Mouse (Mus musculus): Measurements from ENCODE around the gene Myo1b. TPM values are rescaled to one million over a fixed set of nuclear protein-coding genes. Genes with fewer than 3 reads are reported as not detected.
A peak's percentile ranks its signal among the peaks of the same experiment; 100 is the strongest.

Gene Myo1b
- total and polyA plus RNA-seq, 3 experiments, result not detected

DNA sequence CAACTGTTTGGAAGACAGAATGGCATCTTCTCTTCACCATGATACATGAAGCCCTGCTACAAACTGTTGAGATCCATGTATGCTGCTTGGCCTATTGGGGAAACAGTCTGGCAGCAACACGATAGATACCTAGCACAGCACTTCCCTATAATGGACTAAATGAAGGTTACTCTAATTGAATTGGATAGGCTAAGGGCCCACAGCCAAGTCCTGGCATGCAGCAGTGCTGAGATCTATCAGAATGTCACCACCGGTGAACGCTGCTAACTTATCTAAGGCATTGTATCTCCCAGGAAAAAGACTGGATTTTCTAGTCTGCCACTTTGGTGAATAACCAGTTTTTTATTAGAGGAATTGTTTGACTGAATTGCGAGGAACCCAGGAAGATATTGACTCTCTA, 31.2 kb upstream of the Myo1b start (continued):
- no peak for TF ChIP-seq JUND (IDR thresholded peaks at IDR 0.05; ENCODE audit: low read depth, low read length)

DNA sequence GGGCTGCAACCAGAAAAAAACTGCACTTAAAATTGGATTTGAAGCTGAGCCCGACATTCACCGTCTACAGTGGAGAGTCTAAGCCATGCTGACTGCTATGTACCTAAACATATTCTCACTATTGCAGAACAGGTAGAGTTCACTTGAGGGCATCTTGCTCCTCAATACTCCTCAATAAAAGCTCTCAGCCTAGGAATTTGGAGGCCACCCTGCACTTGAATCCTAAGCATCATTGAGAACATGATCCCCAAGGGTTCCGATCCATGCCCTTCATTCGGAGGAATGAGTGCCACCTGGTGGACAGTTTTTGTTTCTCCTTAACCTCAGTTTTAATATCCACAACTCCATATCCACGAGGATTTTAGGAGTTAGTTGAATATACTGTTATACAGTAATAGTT, 28.9 kb upstream of the Myo1b start:
- H3K9me3 ChIP-seq (replicated peaks; ENCODE audit: insufficient read depth, low read length), result no peaks in the 10 kb centered on the region
- DNase-seq (ENCODE audit: low read depth, low spot score), result peak; percentile 43
- H3K36me3 ChIP-seq (ENCODE audit: control insufficient read depth in 1 of 2, insufficient read depth in 2 of 2, low read length in 2 of 2), result no peaks in the 10 kb centered on the region
- no peaks in the 10 kb centered on the region for H3K79me2 ChIP-seq (ENCODE audit: control insufficient read depth, insufficient read depth, low read length, poor library complexity)
- no peak overlapping the region for H3K9ac ChIP-seq (ENCODE audit: control insufficient read depth, low read depth, low read length, poor library complexity, severe bottlenecking)
- TF ChIP-seq MXI1 (IDR thresholded peaks at IDR 0.05; ENCODE audit: low read depth, low read length) (no peak), ZNF384 (IDR thresholded peaks at IDR 0.05; ENCODE audit: low read depth, low read length) (no peak), CHD2 (IDR thresholded peaks at IDR 0.05; ENCODE audit: low read length) (no peak), POLR2AphosphoS5 (IDR thresholded peaks at IDR 0.05; ENCODE audit: borderline replicate concordance, low read depth, low read length) (no peak), EP300 (IDR thresholded peaks at IDR 0.05; ENCODE audit: low read depth in 1 of 2, low read length in 2 of 2) (no peak), SMC3 (IDR thresholded peaks at IDR 0.05; ENCODE audit: low read depth, low read length) (peak; percentile 80), MYC (IDR thresholded peaks at IDR 0.05; ENCODE audit: low read depth, low read length) (no peak), BHLHE40 (IDR thresholded peaks at IDR 0.05; ENCODE audit: borderline replicate concordance, low read depth, low read length) (no peak), MAX (IDR thresholded peaks at IDR 0.05; ENCODE audit: low read length) (no peak), SIN3A (IDR thresholded peaks at IDR 0.05; ENCODE audit: low read length) (no peak), MAZ (IDR thresholded peaks at IDR 0.05; ENCODE audit: low read depth, low read length) (no peak), CTCF (IDR thresholded peaks at IDR 0.05 in 2 of 3, conservative IDR thresholded peaks at IDR 0.05 in 1 of 3; ENCODE audit: control insufficient read depth in 1 of 3, insufficient read depth in 1 of 3, low read depth in 2 of 3, low read length in 3 of 3, poor library complexity in 1 of 3, severe bottlenecking in 1 of 3) (peak; percentile 50 to 70 (median 54)), MYB (IDR thresholded peaks at IDR 0.05; ENCODE audit: low read depth, low read length) (no peak), ZC3H11A (IDR thresholded peaks at IDR 0.05; ENCODE audit: low read depth, low read length) (peak; percentile 62), GATA1 (IDR thresholded peaks at IDR 0.05; ENCODE audit: low read depth, low read length) (no peak), ELF1 (IDR thresholded peaks at IDR 0.05; ENCODE audit: low read depth, low read length) (no peak), RAD21 (IDR thresholded peaks at IDR 0.05; ENCODE audit: low read depth, low read length) (peak; percentile 70), MAFK (IDR thresholded peaks at IDR 0.05; ENCODE audit: borderline replicate concordance, low read depth, low read length) (no peak), JUND (IDR thresholded peaks at IDR 0.05; ENCODE audit: low read depth, low read length) (no peak), E2F4 (IDR thresholded peaks at IDR 0.05; ENCODE audit: borderline replicate concordance, low read depth, low read length) (no peak)
- no peaks in the 10 kb centered on the region for H3K27me3 ChIP-seq (ENCODE audit: control insufficient read depth in 1 of 2, insufficient read depth in 2 of 2, low read length in 2 of 2)
- H3K4me3 ChIP-seq (ENCODE audit: control insufficient read depth in 1 of 2, insufficient read depth in 1 of 2, low read depth in 2 of 2, low read length in 2 of 2), result no peak overlapping the region
- H3K27ac ChIP-seq (ENCODE audit: control insufficient read depth, low read depth, low read length), result no peak overlapping the region
- H3K4me1 ChIP-seq (ENCODE audit: control insufficient read depth in 1 of 2, insufficient read depth in 2 of 2, low read length in 2 of 2), result no peaks in the 10 kb centered on the region

GRCm38 (mm10) chr1:51938357-51938756, 22.5 kb upstream of the Myo1b start:
- Histone ChIP-seq H3K4me3 (ENCODE audit: control insufficient read depth in 1 of 2, insufficient read depth in 1 of 2, low read depth in 2 of 2, low read length in 2 of 2) (no peak overlapping the region), H3K27me3 (ENCODE audit: control insufficient read depth in 1 of 2, insufficient read depth in 2 of 2, low read length in 2 of 2) (no peaks in the 10 kb centered on the region), H3K4me1 (ENCODE audit: control insufficient read depth in 1 of 2, insufficient read depth in 2 of 2, low read length in 2 of 2) (peaks cover 6 to 10% of the 10 kb centered on the region in 2 experiments), H3K9me3 (replicated peaks; ENCODE audit: insufficient read depth, low read length) (no peaks in the 10 kb centered on the region), H3K36me3 (ENCODE audit: control insufficient read depth in 1 of 2, insufficient read depth in 2 of 2, low read length in 2 of 2) (peaks cover 0 to 9% of the 10 kb centered on the region in 2 experiments; a peak in 2 of 4 replicates), H3K79me2 (ENCODE audit: control insufficient read depth, insufficient read depth, low read length, poor library complexity) (no peaks in the 10 kb centered on the region), H3K9ac (ENCODE audit: control insufficient read depth, low read depth, low read length, poor library complexity, severe bottlenecking) (no peak overlapping the region), H3K27ac (ENCODE audit: control insufficient read depth, low read depth, low read length) (no peak overlapping the region)
- TF ChIP-seq MAFK (IDR thresholded peaks at IDR 0.05; ENCODE audit: borderline replicate concordance, low read depth, low read length) (no peak), ZKSCAN1 (IDR thresholded peaks at IDR 0.05; ENCODE audit: low read depth, low read length) (no peak), SIN3A (IDR thresholded peaks at IDR 0.05; ENCODE audit: low read length) (no peak), EP300 (IDR thresholded peaks at IDR 0.05; ENCODE audit: low read depth in 1 of 2, low read length in 2 of 2) (no peak), JUND (IDR thresholded peaks at IDR 0.05; ENCODE audit: low read depth, low read length) (no peak), SMC3 (IDR thresholded peaks at IDR 0.05; ENCODE audit: low read depth, low read length) (no peak), CTCF (IDR thresholded peaks at IDR 0.05 in 2 of 3, conservative IDR thresholded peaks at IDR 0.05 in 1 of 3; ENCODE audit: control insufficient read depth in 1 of 3, insufficient read depth in 1 of 3, low read depth in 2 of 3, low read length in 3 of 3, poor library complexity in 1 of 3, severe bottlenecking in 1 of 3) (no peak), ZMIZ1 (IDR thresholded peaks at IDR 0.05; ENCODE audit: low read depth, low read length) (no peak), NELFE (IDR thresholded peaks at IDR 0.05; ENCODE audit: low read depth, low read length) (no peak), BHLHE40 (IDR thresholded peaks at IDR 0.05; ENCODE audit: borderline replicate concordance, low read depth, low read length) (no peak), USF1 (IDR thresholded peaks at IDR 0.05; ENCODE audit: low read depth, low read length) (no peak), TAL1 (IDR thresholded peaks at IDR 0.05; ENCODE audit: low read length) (no peak), POLR2A (IDR thresholded peaks at IDR 0.05; ENCODE audit: control insufficient read depth in 1 of 2, insufficient read depth in 1 of 2, low read depth in 1 of 2, low read length in 2 of 2, poor library complexity in 1 of 2) (no peak), RAD21 (IDR thresholded peaks at IDR 0.05; ENCODE audit: low read depth, low read length) (no peak), POLR2AphosphoS5 (IDR thresholded peaks at IDR 0.05; ENCODE audit: borderline replicate concordance, low read depth, low read length) (no peak)
- DNase-seq (ENCODE audit: low read depth, low spot score), result no peak

Measured in MEL (cell line).